Mouse (Mus musculus) hindbrain, embryonic 13.5 days (tissue): ENCODE measurements around the gene St6galnac5. TPM values are rescaled to one million over a fixed set of nuclear protein-coding genes. Genes with fewer than 3 reads are reported as not detected.
"Not testable (repeated sequence)": the region's sequence is repeated elsewhere in the genome, so short reads cannot be mapped to it uniquely, and the experiment has no call there.

Experiments
- ATAC-seq: fragments of 200-750 bp; cut with Nextera tagmentation; 2 replicates; pipeline ENCODE4 v1.8.0; 2017; ENCODE audit warnings: moderate TSS enrichment; ENCODE audit not compliant: low FRiP score
- H3K27ac ChIP-seq: fragments of 300-500 bp; sonication (generic); 2 replicates; pipeline ENCODE4 v1.5.1; 2015; ENCODE audit warnings: inconsistent platforms, mild to moderate bottlenecking, moderate library complexity
- H3K27me3 ChIP-seq: fragments of 300-500 bp; sonication (generic); 2 replicates; pipeline ENCODE4 v1.6.1; 2015; ENCODE audit warnings: mild to moderate bottlenecking, inconsistent platforms
- H3K36me3 ChIP-seq: fragments of 300-500 bp; sonication (generic); 2 replicates; pipeline ENCODE4 v1.6.1; 2015; ENCODE audit warnings: mild to moderate bottlenecking, inconsistent platforms
- H3K4me1 ChIP-seq: fragments of 300-500 bp; sonication (generic); replicated peaks from 2 replicates; pipeline ENCODE4 v1.6.1; 2015; ENCODE audit warnings: inconsistent platforms
- H3K4me2 ChIP-seq: fragments of 300-500 bp; sonication (generic); 2 replicates; pipeline ENCODE4 v1.6.1; 2015; ENCODE audit warnings: inconsistent platforms, mild to moderate bottlenecking, moderate library complexity
- H3K4me3 ChIP-seq: fragments of 300-500 bp; sonication (generic); 2 replicates; pipeline ENCODE4 v1.5.1; 2015; ENCODE audit warnings: mild to moderate bottlenecking, inconsistent platforms
- H3K9ac ChIP-seq: fragments of 300-500 bp; sonication (generic); 2 replicates; pipeline ENCODE4 v1.6.1; 2015; ENCODE audit warnings: mild to moderate bottlenecking, inconsistent platforms
- H3K9me3 ChIP-seq: fragments of 300-500 bp; sonication (generic); 2 replicates; pipeline ENCODE4 v1.6.1; 2016; ENCODE audit warnings: inconsistent platforms
- WGBS: fragments of 180-500 bp; shearing (Covaris S2); methylation state at CpG from one replicate; pipeline ENCODE4 v1.1.7; 2015; 5-methylcytosine and 5-hydroxymethylcytosine counted together
- polyA plus RNA-seq: library from polyadenylated mRNA; unstranded; fragments of >200 nt; fragmentation: Nextera tagmentation; extraction: Ambion mirVana; gene quantifications from 2 replicates; pipeline ENCODE4 v1.2.1, GENCODE M21; 2015

The St6galnac5 gene
- polyA plus RNA-seq, 1 experiment from 2014 or later: 18.6 TPM

DNA sequence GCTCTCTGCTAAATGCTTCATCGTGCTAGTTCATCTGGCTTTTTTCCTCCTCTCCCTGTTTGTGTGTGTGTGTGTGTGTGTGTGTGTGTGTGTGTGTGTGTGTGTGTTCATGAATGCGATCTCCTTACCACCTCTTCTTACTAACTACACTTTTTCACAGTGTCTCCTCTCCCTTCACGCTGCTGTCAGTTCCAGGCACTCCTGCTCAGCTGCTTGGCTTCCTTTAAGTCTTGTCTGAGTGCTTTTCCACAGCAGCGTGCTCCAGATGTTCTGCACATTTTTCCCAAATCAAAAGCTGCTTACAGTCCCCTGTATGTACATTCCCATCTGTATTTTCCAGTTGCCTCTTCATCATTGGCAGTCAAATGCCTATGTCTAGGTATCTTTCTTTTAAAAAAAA lies 189.0 kb downstream of the St6galnac5 start:
- Histone ChIP-seq H3K4me1 (peaks cover 9% of the 10 kb centered on the region; the same call in 1 of the 2 replicates), H3K4me2 (no peak overlapping the region), H3K36me3 (peaks cover 17% of the 10 kb centered on the region), H3K4me3 (no peak overlapping the region), H3K27me3 (no peaks in the 10 kb centered on the region), H3K9me3 (0 out of 2 replicates have a peak, but pooled peaks cover 3% of the 10 kb centered on the region), H3K9ac (no peak overlapping the region), H3K27ac (no peak overlapping the region)
- 89% methylated on average over 4 of the region's 4 CpGs for WGBS
- ATAC-seq: no peak

DNA sequence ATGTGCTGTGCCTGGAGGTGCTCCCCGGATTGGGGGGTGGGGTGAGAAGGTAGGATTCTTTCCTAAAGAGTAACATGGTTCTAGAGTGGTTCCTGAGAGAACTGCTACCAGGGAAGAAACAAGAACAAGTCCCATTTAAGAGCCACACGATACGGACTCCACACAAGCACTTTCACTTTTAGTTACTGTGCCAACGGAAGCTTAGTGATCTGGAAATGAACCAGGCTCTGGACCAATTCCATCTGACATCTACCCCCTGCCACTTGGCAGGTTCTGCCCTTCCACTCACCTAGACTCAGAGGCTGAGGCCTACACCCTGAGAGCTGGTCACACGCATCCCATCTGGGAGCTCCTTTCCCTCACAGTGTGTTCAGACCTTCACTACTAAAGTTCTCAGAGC lies 189.4 kb downstream of the St6galnac5 start:
- Histone ChIP-seq H3K27ac (no peak overlapping the region), H3K27me3 (no peaks in the 10 kb centered on the region), H3K4me1 (peaks cover 9% of the 10 kb centered on the region; the same call in 1 of the 2 replicates), H3K4me2 (no peak overlapping the region), H3K9me3 (0 out of 2 replicates have a peak, but pooled peaks cover 3% of the 10 kb centered on the region), H3K4me3 (no peak overlapping the region), H3K36me3 (peaks cover 21% of the 10 kb centered on the region), H3K9ac (no peak overlapping the region)
- WGBS: 98% methylated on average over 5 of the region's 5 CpGs
- ATAC-seq: no peak

- not testable (repeated sequence) for H3K9ac ChIP-seq, H3K4me2 ChIP-seq, H3K27me3 ChIP-seq, H3K4me1 ChIP-seq, H3K9me3 ChIP-seq, ATAC-seq, H3K27ac ChIP-seq, H3K4me3 ChIP-seq
- 88% methylated on average over 5 of the region's 5 CpGs for WGBS
- peaks cover 24% of the 10 kb centered on the region for H3K36me3 ChIP-seq
Measured at GRCm38 (mm10) chr3:152788301-152788953, 193.6 kb downstream of the St6galnac5 start.

- not testable (repeated sequence) for H3K4me3 ChIP-seq, H3K4me2 ChIP-seq, H3K27ac ChIP-seq, ATAC-seq, H3K27me3 ChIP-seq, H3K9ac ChIP-seq, H3K9me3 ChIP-seq, H3K4me1 ChIP-seq
- H3K36me3 ChIP-seq: peaks cover 16% of the 10 kb centered on the region
- WGBS: 97% methylated on average over 10 of the region's 13 CpGs
Measured at GRCm38 (mm10) chr3:152784353-152784752, 197.7 kb downstream of the St6galnac5 start.

DNA sequence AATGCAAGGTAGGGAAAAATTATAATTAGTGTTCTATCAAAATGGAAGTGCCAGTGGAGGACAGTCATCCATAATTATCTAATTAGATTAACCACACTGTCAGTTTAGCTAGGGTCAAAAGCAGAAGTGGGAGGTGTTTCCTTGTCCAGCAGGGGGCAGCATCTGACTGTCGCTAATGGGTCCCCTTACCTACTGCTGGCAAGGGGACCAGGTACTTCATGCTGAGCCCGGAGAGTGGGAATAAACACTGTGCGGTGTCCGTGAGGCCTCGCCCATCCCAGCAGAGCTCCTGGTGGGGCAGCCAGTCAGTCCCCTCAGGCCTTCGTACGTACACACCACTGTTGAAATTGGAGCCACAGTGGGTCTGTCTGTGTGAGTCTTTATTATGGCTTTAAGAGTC lies 198.3 kb downstream of the St6galnac5 start:
- Histone ChIP-seq H3K9me3 (no peaks in the 10 kb centered on the region), H3K4me2 (no peak overlapping the region), H3K36me3 (peaks cover 13% of the 10 kb centered on the region), H3K27me3 (no peaks in the 10 kb centered on the region), H3K9ac (no peak overlapping the region), H3K27ac (no peak overlapping the region), H3K4me3 (no peak overlapping the region), H3K4me1 (0 out of 2 replicates have a peak, but pooled peaks cover 2% of the 10 kb centered on the region)
- 16% methylated on average over 7 of the region's 7 CpGs for WGBS
- ATAC-seq: peak; percentile 82

- Histone ChIP-seq H3K4me2 (no peak overlapping the region), H3K27ac (no peak overlapping the region), H3K4me1 (0 out of 2 replicates have a peak, but pooled peaks cover 5% of the 10 kb centered on the region), H3K4me3 (no peak overlapping the region), H3K9me3 (no peaks in the 10 kb centered on the region), H3K36me3 (peaks cover 3% of the 10 kb centered on the region; the same call in 1 of the 2 replicates), H3K9ac (no peak overlapping the region), H3K27me3 (no peaks in the 10 kb centered on the region)
- WGBS: 69% methylated on average over 4 of the region's 4 CpGs
- no peak for ATAC-seq
Measured at GRCm38 (mm10) chr3:152779819-152780218, 202.2 kb downstream of the St6galnac5 start.

DNA sequence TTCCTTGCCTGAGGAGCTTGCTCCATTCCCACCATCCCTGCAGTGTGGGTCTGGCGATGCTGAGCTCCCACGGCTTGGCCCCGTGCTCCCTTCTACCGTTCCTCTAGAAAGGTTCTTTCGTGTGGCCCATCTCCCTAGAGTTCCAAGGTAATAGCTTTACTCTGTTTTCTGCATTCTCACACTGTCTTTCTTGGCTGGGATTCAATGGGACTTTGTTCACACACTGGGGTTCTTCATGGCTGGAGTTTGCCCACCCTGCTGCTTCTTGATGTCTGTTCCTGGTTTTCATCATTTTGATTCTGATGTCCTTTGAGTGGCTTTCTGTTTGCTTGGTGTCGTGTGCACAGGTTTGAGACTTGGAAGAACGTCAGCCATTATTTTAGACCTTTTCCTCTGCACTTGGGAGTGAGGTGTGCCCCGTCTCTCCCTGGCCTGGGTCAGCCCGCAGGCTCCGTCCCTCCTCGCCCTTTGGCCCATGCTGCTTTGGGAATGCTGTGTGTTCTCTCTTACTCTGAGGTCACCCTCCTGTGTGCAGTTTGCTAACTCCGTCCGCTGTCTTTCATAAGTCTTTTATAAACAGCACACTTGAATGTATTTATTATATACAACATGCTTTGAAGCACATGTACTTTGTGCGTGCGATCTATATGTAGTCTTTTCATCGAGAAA lies 205.0 kb downstream of the St6galnac5 start:
- Histone ChIP-seq H3K9ac (no peak overlapping the region), H3K27me3 (no peaks in the 10 kb centered on the region), H3K4me3 (no peak overlapping the region), H3K9me3 (no peaks in the 10 kb centered on the region), H3K36me3 (peaks cover 3% of the 10 kb centered on the region; the same call in 1 of the 2 replicates), H3K27ac (no peak overlapping the region), H3K4me2 (no peak overlapping the region), H3K4me1 (0 out of 2 replicates have a peak, but pooled peaks cover 3% of the 10 kb centered on the region)
- WGBS: 80% methylated on average over 16 of the region's 16 CpGs
- no peak for ATAC-seq

DNA sequence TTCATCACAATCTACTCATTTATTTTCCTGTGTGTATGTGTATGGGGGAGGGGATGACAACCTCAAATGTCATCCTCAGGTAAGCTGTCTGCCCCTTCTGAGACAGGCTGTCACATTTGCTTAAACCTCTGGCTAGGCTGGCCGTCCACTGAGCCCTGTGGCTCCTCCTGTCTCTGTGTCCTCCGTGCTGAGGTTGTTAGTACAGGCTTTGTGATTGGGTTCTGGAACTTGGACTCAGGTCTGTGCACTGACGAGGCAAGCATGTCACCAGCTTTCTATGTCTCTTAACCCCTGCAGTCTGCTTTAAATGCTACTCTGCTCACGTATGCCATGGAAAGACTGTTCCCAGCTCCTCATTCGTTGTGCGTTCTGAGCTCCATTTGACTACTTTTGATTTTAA lies 205.7 kb downstream of the St6galnac5 start:
- H3K9me3 ChIP-seq: no peaks in the 10 kb centered on the region
- no peak for ATAC-seq
- no peak overlapping the region for H3K4me3 ChIP-seq
- peaks cover 3% of the 10 kb centered on the region; the same call in 1 of the 2 replicates for H3K36me3 ChIP-seq
- 81% methylated on average over 6 of the region's 6 CpGs for WGBS
- no peak overlapping the region for H3K9ac ChIP-seq
- no peaks in the 10 kb centered on the region for H3K27me3 ChIP-seq
- H3K27ac ChIP-seq: no peak overlapping the region
- H3K4me1 ChIP-seq: 0 out of 2 replicates have a peak, but pooled peaks cover 3% of the 10 kb centered on the region
- no peak overlapping the region for H3K4me2 ChIP-seq

GRCm38 (mm10) chr3:152770056-152770455 lies 212.0 kb downstream of the St6galnac5 start:
- WGBS: 86% methylated on average over 6 of the region's 6 CpGs
- H3K36me3 ChIP-seq: peaks cover 13% of the 10 kb centered on the region
- H3K4me3 ChIP-seq: no peak overlapping the region
- no peak overlapping the region; the same call in 1 of the 2 replicates for H3K27ac ChIP-seq
- ATAC-seq: no peak
- no peak overlapping the region for H3K4me2 ChIP-seq
- H3K9me3 ChIP-seq: no peaks in the 10 kb centered on the region
- H3K27me3 ChIP-seq: no peaks in the 10 kb centered on the region
- H3K9ac ChIP-seq: no peak overlapping the region
- no peaks in the 10 kb centered on the region for H3K4me1 ChIP-seq

GRCm38 (mm10) chr3:152767485-152767884 lies 214.6 kb downstream of the St6galnac5 start:
- H3K4me1 ChIP-seq: peaks cover 9% of the 10 kb centered on the region; the same call in 1 of the 2 replicates
- WGBS: 70% methylated on average over 11 of the region's 11 CpGs
- no peak overlapping the region for H3K4me2 ChIP-seq
- H3K27me3 ChIP-seq: no peaks in the 10 kb centered on the region
- H3K9me3 ChIP-seq: no peaks in the 10 kb centered on the region
- no peak overlapping the region for H3K27ac ChIP-seq
- H3K36me3 ChIP-seq: peaks cover 13% of the 10 kb centered on the region
- no peak for ATAC-seq
- no peak overlapping the region for H3K4me3 ChIP-seq
- H3K9ac ChIP-seq: no peak overlapping the region
